8 mouse cellular contexts compared by ENCODE assay signal in the genomic region with DNA sequence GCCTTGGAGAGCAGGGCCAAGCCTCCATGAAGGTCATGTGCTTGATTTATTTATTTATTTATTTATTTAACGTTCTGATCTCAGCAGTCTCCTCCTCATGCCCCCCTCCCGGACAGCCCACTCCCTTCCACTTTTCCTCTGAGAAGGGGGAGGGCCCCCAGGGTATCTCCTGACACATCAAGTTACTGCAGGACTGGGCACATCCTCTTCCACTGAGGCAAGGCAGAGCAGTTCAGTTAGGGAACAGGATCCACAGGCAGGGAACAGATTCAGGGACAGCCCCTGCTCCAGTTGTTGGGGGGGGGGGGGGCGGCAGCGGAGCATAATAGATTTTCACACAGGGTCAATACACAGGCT. TPM values are rescaled to one million over a fixed set of nuclear protein-coding genes. Genes with fewer than 3 reads are reported as not detected.
DNase-seq lines count a peak whose midpoint lies in the region; ATAC-seq and TF ChIP-seq lines count a peak whose summit lies in the region.

No protein-coding gene starts in this region.

- H3K4me1 ChIP-seq in heart, embryonic 10.5 days: peaks cover 24% of the 10 kb centered on the region
- peaks cover 14% of the 10 kb centered on the region for H3K4me1 ChIP-seq in testis, adult 2 months (ENCODE audit: control insufficient read depth, insufficient read depth, low read length)
- no peaks in the 10 kb centered on the region; a peak in 1 of 4 replicates for H3K4me1 ChIP-seq in liver, embryonic 14.5 days (replicated peaks; ENCODE audit: control insufficient read depth in 2 of 2, insufficient read depth in 2 of 2, low read length in 1 of 2)
- no peaks in the 10 kb centered on the region for H3K4me1 ChIP-seq in stomach, postnatal 0 days (replicated peaks; ENCODE audit: control insufficient read depth, insufficient read depth)

- DNase-seq in heart, embryonic 10.5 days (ENCODE audit: low spot score): no peak
- DNase-seq in heart, postnatal 4 days: no peak
- no peak for DNase-seq in testis, postnatal 14 days (ENCODE audit: low spot score)
- no peak for DNase-seq in liver, embryonic 14.5 days (ENCODE audit: low read depth in 3 of 3, low spot score in 3 of 3)
- DNase-seq in stomach, postnatal 0 days (ENCODE audit: low spot score): no peak
- DNase-seq in natural killer cell, adult 2 months (ENCODE audit: low spot score in 2 of 2): no peak
- no peak for DNase-seq in embryo, embryonic 10 days (ENCODE audit: low spot score)

- TF ChIP-seq POLR2A in testis, adult 2 months (IDR thresholded peaks at IDR 0.05; ENCODE audit: control insufficient read depth, low read depth, low read length): no peak

- no peaks in the 10 kb centered on the region for H3K9me3 ChIP-seq in heart, embryonic 10.5 days
- no peaks in the 10 kb centered on the region for H3K9me3 ChIP-seq in liver, embryonic 14.5 days (ENCODE audit: control insufficient read depth, low read length)
- H3K9me3 ChIP-seq in stomach, postnatal 0 days (ENCODE audit: control insufficient read depth, low read length): no peaks in the 10 kb centered on the region

- H3K9ac ChIP-seq in liver, embryonic 14.5 days (replicated peaks): no peak overlapping the region; the same call in 1 of the 2 replicates
- H3K9ac ChIP-seq in stomach, postnatal 0 days (ENCODE audit: low read length): no peak overlapping the region

- H3K4me3 ChIP-seq in heart, embryonic 10.5 days: peak overlapping the region; percentile 60; the same call in 1 of the 2 replicates
- peak overlapping the region; percentile 90 for H3K4me3 ChIP-seq in testis, adult 2 months (ENCODE audit: control insufficient read depth, low read depth, low read length)
- no peak overlapping the region; a peak in 1 of 4 replicates for H3K4me3 ChIP-seq in liver, embryonic 14.5 days (ENCODE audit: insufficient read depth in 1 of 2, low read depth in 2 of 2, low read length in 2 of 2)
- no peak overlapping the region; the same call in 1 of the 2 replicates for H3K4me3 ChIP-seq in stomach, postnatal 0 days (ENCODE audit: low read depth, low read length)

- H3K27me3 ChIP-seq in heart, embryonic 10.5 days (ENCODE audit: insufficient read depth, poor library complexity, severe bottlenecking): no peaks in the 10 kb centered on the region
- H3K27me3 ChIP-seq in testis, adult 2 months (ENCODE audit: control insufficient read depth, insufficient read depth, low read length): no peaks in the 10 kb centered on the region
- H3K27me3 ChIP-seq in liver, embryonic 14.5 days (ENCODE audit: control insufficient read depth, insufficient read depth, low read length): no peaks in the 10 kb centered on the region
- no peaks in the 10 kb centered on the region for H3K27me3 ChIP-seq in stomach, postnatal 0 days (ENCODE audit: control insufficient read depth, insufficient read depth, low read length)

- H3K27ac ChIP-seq in heart, embryonic 10.5 days: peak overlapping the region; percentile 86; the same call in 1 of the 2 replicates
- H3K27ac ChIP-seq in testis, adult 2 months (ENCODE audit: control insufficient read depth, insufficient read depth, low read depth, low read length): peak overlapping the region; percentile 96
- no peak overlapping the region for H3K27ac ChIP-seq in liver, embryonic 14.5 days
- no peak overlapping the region for H3K27ac ChIP-seq in stomach, postnatal 0 days (replicated peaks)

- TF ChIP-seq CTCF in testis, adult 2 months (IDR thresholded peaks at IDR 0.05; ENCODE audit: control insufficient read depth, insufficient read depth, insufficient replicate concordance, low read depth, low read length): no peak
- no peak for TF ChIP-seq CTCF in liver, embryonic 14.5 days (IDR thresholded peaks at IDR 0.05; ENCODE audit: low read depth)
- TF ChIP-seq CTCF in stomach, postnatal 0 days (IDR thresholded peaks at IDR 0.05; ENCODE audit: low read depth): no peak

- H3K4me2 ChIP-seq in liver, embryonic 14.5 days (ENCODE audit: low read depth): peak overlapping the region; percentile 52
- peak overlapping the region; percentile 60 for H3K4me2 ChIP-seq in stomach, postnatal 0 days (replicated peaks; ENCODE audit: low read depth)

- H3K36me3 ChIP-seq in heart, embryonic 10.5 days: peaks cover 3% of the 10 kb centered on the region; the same call in 1 of the 2 replicates
- no peaks in the 10 kb centered on the region for H3K36me3 ChIP-seq in testis, adult 2 months (ENCODE audit: control insufficient read depth, insufficient read depth, low read length)
- no peaks in the 10 kb centered on the region for H3K36me3 ChIP-seq in liver, embryonic 14.5 days (replicated peaks; ENCODE audit: control insufficient read depth, insufficient read depth, low read depth)
- no peaks in the 10 kb centered on the region for H3K36me3 ChIP-seq in stomach, postnatal 0 days (ENCODE audit: control insufficient read depth, insufficient read depth, low read length)

- no peak for TF ChIP-seq EP300 in liver, embryonic 14.5 days (IDR thresholded peaks at IDR 0.05; ENCODE audit: low read depth)
- TF ChIP-seq EP300 in stomach, postnatal 0 days (optimal IDR thresholded peaks at IDR 0.05): no peak

- 64% methylated on average over 4 of the region's 4 CpGs for WGBS in heart, embryonic 10.5 days
- 47% methylated on average over 4 of the region's 4 CpGs for WGBS in liver, embryonic 14.5 days (ENCODE audit: insufficient replicate concordance)
- WGBS in stomach, postnatal 0 days: 53% methylated on average over 4 of the region's 4 CpGs

- ATAC-seq in liver, embryonic 14.5 days (ENCODE audit: insufficient read depth): peak; percentile 15; the same call in 1 of the 2 replicates
- ATAC-seq in stomach, postnatal 0 days (ENCODE audit: low FRiP score, low TSS enrichment): peak; percentile 65; the same call in 1 of the 2 replicates

RNA-seq across cellular contexts. Expression of gene Zbtb2, which starts 40.8 kb away (rescaled TPM):
- 14.1 and 15.6 TPM in 2 replicates for polyA plus RNA-seq in heart, embryonic 10.5 days (2016; fragmentation: Nextera tagmentation; extraction: Ambion mirVana)
- 10 to 100 TPM; 10.6 to 10.9 TPM for total RNA-seq in heart, postnatal 4 days (2021)
- polyA plus RNA-seq in testis, adult 2 months (2012; rRNA removed): 2.3 TPM in 2 replicates
- 2.9 and 3.1 TPM in 2 replicates for polyA plus RNA-seq in liver, embryonic 14.5 days (2012; rRNA removed)
- 3.0 and 4.7 TPM in 2 replicates for polyA plus RNA-seq in liver, embryonic 14.5 days (2014; fragmentation: Nextera tagmentation; extraction: Ambion mirVana)
- polyA plus RNA-seq in stomach, postnatal 0 days (2015; fragmentation: Nextera tagmentation; extraction: Ambion mirVana): 5.3 and 5.8 TPM in 2 replicates

Comparison
In these comparisons a context has a peak if more than half of its experiments do, and no peak if none do; other contexts are left out.
1. H3K27ac ChIP-seq: peak in heart, embryonic 10.5 days (single experiment) and testis, adult 2 months (single experiment); none in liver, embryonic 14.5 days (single experiment) and stomach, postnatal 0 days (single experiment).
2. H3K4me3 ChIP-seq: peak in heart, embryonic 10.5 days (single experiment) and testis, adult 2 months (single experiment); none in liver, embryonic 14.5 days (0 of 2) and stomach, postnatal 0 days (single experiment).